Mouse (Mus musculus) E14TG2a.4 (cell line): ENCODE data around the gene Kbtbd13.
A peak's percentile ranks its signal among the peaks of the same experiment; 100 is the strongest.

Experiments used
- H3K27me3 ChIP-seq: 2 replicates; pipeline ENCODE4 v1.6.1; 2014; ENCODE audit warnings: low read length, control low read depth; ENCODE audit not compliant: insufficient read depth
- H3K36me3 ChIP-seq: 2 replicates; pipeline ENCODE4 v1.6.1; 2014; ENCODE audit warnings: low read length, control low read depth; ENCODE audit not compliant: insufficient read depth
- H3K4me1 ChIP-seq: replicated peaks from 2 replicates; pipeline ENCODE4 v1.6.1; 2014; ENCODE audit warnings: low read depth, low read length, control low read depth
- H3K4me3 ChIP-seq: replicated peaks from 2 replicates; pipeline ENCODE4 v1.5.1; 2014; ENCODE audit warnings: mild to moderate bottlenecking, low read length
- H3K9me3 ChIP-seq: 2 replicates; pipeline ENCODE4 v1.6.1; 2014; ENCODE audit warnings: low read length, control low read depth
- CTCF ChIP-seq: conservative IDR thresholded peaks from 2 replicates; pipeline ENCODE4 v1.5.1; 2014; ENCODE audit warnings: low read length
- NANOG ChIP-seq: IDR thresholded peaks from 2 replicates; pipeline ENCODE4 v1.6.1; 2014; ENCODE audit warnings: borderline replicate concordance, low read length, mixed read lengths
- POU5F1 ChIP-seq: IDR thresholded peaks from 2 replicates; pipeline ENCODE4 v1.6.1; 2014; ENCODE audit warnings: low read length, borderline replicate concordance

Gene Kbtbd13

DNA sequence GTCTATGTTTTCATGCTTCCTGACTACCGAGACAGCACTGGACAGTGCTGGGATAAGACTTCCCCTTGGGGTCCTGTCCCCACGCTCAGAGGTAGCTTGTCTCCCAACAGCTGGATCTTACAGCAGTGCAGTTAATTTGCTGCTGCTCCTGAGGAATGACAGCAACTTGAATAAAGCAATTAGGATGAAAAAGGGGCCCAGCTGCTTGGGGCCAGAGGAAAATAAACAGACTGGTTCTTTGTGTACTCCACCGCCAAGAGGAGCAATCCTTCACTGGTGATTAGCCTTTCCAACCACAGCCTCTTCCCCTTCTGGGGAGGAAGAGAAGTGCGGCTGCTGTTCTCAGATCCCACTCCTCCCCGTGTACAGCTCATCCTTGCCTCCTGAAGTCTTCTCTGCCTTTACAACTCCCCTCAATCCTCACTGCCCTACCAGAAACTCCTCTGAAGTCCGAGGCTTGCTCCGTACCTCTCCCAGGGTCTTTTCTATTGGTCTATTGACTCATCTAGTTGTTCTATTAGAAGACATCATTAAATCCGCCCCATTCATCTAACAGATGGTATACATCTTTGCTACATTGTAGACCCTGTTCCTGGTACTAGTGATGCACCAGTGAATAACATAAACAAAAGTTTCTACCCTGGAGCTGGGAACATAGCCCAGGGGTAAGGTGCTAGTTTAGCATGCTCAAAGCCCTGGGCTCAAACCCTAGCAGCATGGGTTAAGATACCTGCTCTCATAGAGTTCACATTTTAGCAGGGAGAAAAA lies 4.9 kb downstream of the Kbtbd13 start:
- no peak overlapping the region for H3K4me3 ChIP-seq
- TF ChIP-seq CTCF (peak; percentile 5; the same call in 1 of the 2 replicates), POU5F1 (no peak)

DNA sequence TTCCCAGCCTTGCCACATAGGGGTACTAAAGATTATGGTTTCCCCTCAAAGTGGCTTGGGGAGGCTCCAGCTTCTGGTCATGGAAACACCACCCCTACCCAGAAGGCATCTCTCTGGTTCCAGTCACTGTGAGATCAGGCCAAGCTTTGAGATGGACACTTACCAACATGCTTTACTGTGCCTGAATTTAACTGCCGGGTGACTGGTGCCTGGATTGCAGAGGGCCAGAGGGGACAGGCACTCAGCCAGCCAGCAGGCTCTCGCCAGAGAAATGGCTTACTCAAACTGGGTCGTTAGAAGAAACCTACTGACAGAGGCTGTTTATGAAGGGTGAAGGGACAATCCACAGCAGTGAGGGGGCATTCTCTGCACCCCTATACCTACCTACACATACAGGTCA lies 7.2 kb downstream of the Kbtbd13 start:
- Histone ChIP-seq H3K36me3 (no peaks in the 10 kb centered on the region), H3K27me3 (peaks cover 39% of the 10 kb centered on the region)
- TF ChIP-seq CTCF: no peak
- no peak for TF ChIP-seq NANOG
- no peak for TF ChIP-seq POU5F1

More for the DNA sequence above, 4.9 kb downstream of the Kbtbd13 start:
- Histone ChIP-seq H3K9me3 (no peaks in the 10 kb centered on the region), H3K36me3 (no peaks in the 10 kb centered on the region), H3K27me3 (peaks cover 60% of the 10 kb centered on the region), H3K4me1 (peaks cover 13% of the 10 kb centered on the region)

GRCm38 (mm10) chr9:65382751-65383097 lies 8.7 kb downstream of the Kbtbd13 start:
- no peaks in the 10 kb centered on the region for H3K4me1 ChIP-seq
- H3K36me3 ChIP-seq: peaks cover 1% of the 10 kb centered on the region; the same call in 1 of the 2 replicates
- no peak overlapping the region for H3K4me3 ChIP-seq
- peaks cover 26% of the 10 kb centered on the region for H3K27me3 ChIP-seq
- H3K9me3 ChIP-seq: no peaks in the 10 kb centered on the region
- TF ChIP-seq NANOG: no peak
- TF ChIP-seq CTCF: no peak
- no peak for TF ChIP-seq POU5F1

More for the DNA sequence above, 7.2 kb downstream of the Kbtbd13 start:
- no peak overlapping the region for H3K4me3 ChIP-seq
- H3K4me1 ChIP-seq: no peaks in the 10 kb centered on the region
- H3K9me3 ChIP-seq: no peaks in the 10 kb centered on the region

DNA sequence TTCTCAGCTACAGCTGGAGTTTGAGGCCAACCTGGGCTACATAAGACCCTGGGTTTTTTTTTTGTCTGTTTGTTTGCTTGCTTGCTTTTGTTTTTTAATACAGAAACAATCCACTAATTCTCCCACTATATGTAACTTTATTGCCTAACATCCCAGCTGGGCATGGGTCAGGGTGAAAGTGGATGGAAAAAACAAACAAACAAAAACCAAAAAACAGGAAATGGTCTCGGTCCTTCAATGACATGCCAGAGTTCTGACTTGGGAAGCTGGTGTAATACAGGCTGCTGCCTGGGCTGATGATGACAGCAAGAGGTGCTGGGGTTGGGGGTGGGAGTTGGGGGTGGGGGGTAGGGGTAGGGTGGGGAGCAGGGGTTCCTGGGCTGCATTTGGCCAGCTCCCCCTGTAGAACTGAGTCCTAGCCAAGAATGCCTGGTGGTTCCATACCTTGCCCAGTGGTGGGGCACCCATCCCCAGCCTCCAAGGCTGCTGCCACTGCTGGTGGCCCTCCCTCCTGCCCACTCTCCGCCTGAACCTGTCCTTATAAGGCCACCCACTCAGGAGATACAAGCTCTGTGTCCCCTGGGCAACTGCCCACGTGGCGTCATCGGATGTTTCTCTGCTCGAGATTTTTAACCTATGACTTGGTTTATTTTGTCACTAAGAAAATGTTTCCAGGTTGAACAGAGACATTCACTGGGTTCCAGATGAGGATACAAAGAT lies 9.3 kb downstream of the Kbtbd13 start:
- H3K9me3 ChIP-seq: no peaks in the 10 kb centered on the region
- no peak overlapping the region for H3K4me3 ChIP-seq
- TF ChIP-seq NANOG: no peak
- no peak for TF ChIP-seq CTCF
- TF ChIP-seq POU5F1: no peak
- no peaks in the 10 kb centered on the region for H3K4me1 ChIP-seq
- peaks cover 7% of the 10 kb centered on the region for H3K36me3 ChIP-seq
- H3K27me3 ChIP-seq: peaks cover 30% of the 10 kb centered on the region

- Histone ChIP-seq H3K27me3 (peaks cover 30% of the 10 kb centered on the region), H3K4me1 (no peaks in the 10 kb centered on the region), H3K4me3 (no peak overlapping the region), H3K36me3 (peaks cover 15% of the 10 kb centered on the region), H3K9me3 (no peaks in the 10 kb centered on the region)
- no peak for TF ChIP-seq POU5F1
- TF ChIP-seq NANOG: no peak
- TF ChIP-seq CTCF: no peak
Measured at GRCm38 (mm10) chr9:65381017-65381590, 10.3 kb downstream of the Kbtbd13 start.

GRCm38 (mm10) chr9:65375163-65375934 lies 16.1 kb downstream of the Kbtbd13 start:
- H3K9me3 ChIP-seq: no peaks in the 10 kb centered on the region
- peaks cover 26% of the 10 kb centered on the region for H3K27me3 ChIP-seq
- peaks cover 33% of the 10 kb centered on the region for H3K36me3 ChIP-seq
- H3K4me1 ChIP-seq: peaks cover 8% of the 10 kb centered on the region; the same call in 1 of the 2 replicates
- H3K4me3 ChIP-seq: no peak overlapping the region
- TF ChIP-seq CTCF (no peak), POU5F1 (no peak), NANOG (no peak)

GRCm38 (mm10) chr9:65374468-65375162 lies 16.8 kb downstream of the Kbtbd13 start:
- Histone ChIP-seq H3K9me3 (no peaks in the 10 kb centered on the region), H3K4me1 (peaks cover 8% of the 10 kb centered on the region; the same call in 1 of the 2 replicates), H3K36me3 (peaks cover 33% of the 10 kb centered on the region), H3K27me3 (peaks cover 25% of the 10 kb centered on the region), H3K4me3 (no peak overlapping the region)
- no peak for TF ChIP-seq POU5F1

GRCm38 (mm10) chr9:65372449-65372848 lies 19.0 kb downstream of the Kbtbd13 start:
- H3K4me1 ChIP-seq: peaks cover 13% of the 10 kb centered on the region
- H3K9me3 ChIP-seq: no peaks in the 10 kb centered on the region
- H3K4me3 ChIP-seq: peak overlapping the region; percentile 72; the same call in 1 of the 2 replicates
- peaks cover 22% of the 10 kb centered on the region for H3K27me3 ChIP-seq
- TF ChIP-seq CTCF (peak; percentile 66), POU5F1 (no peak)
- H3K36me3 ChIP-seq: peaks cover 29% of the 10 kb centered on the region
